Mouse (Mus musculus) forebrain, embryonic 15.5 days (tissue): ENCODE results near the gene Setdb1. TPM values are rescaled to one million over a fixed set of nuclear protein-coding genes. Genes with fewer than 3 reads are reported as not detected.

Source experiments
- ATAC-seq: fragments of 200-750 bp; cut with Nextera tagmentation; replicated peaks from 2 replicates; pipeline ENCODE4 v1.8.0; 2017; ENCODE audit warnings: mild to moderate bottlenecking, moderate TSS enrichment, moderate library complexity
- H3K27ac ChIP-seq: fragments of 300-500 bp; sonication (generic); replicated peaks from 2 replicates; pipeline ENCODE4 v1.5.1; 2015; ENCODE audit warnings: mild to moderate bottlenecking, inconsistent platforms
- H3K27me3 ChIP-seq: fragments of 300-500 bp; sonication (generic); 2 replicates; pipeline ENCODE4 v1.6.1; 2015; ENCODE audit warnings: inconsistent platforms
- H3K36me3 ChIP-seq: fragments of 300-500 bp; sonication (generic); 2 replicates; pipeline ENCODE4 v1.6.1; 2015; ENCODE audit warnings: mild to moderate bottlenecking, inconsistent platforms
- H3K4me1 ChIP-seq: fragments of 300-500 bp; sonication (generic); 2 replicates; pipeline ENCODE4 v1.6.1; 2015; ENCODE audit warnings: inconsistent platforms
- H3K4me2 ChIP-seq: fragments of 300-500 bp; sonication (generic); replicated peaks from 2 replicates; pipeline ENCODE4 v1.6.1; 2015; ENCODE audit warnings: mild to moderate bottlenecking, inconsistent platforms
- H3K4me3 ChIP-seq: fragments of 300-500 bp; sonication (generic); 2 replicates; pipeline ENCODE4 v1.5.1; 2015; ENCODE audit warnings: mild to moderate bottlenecking, inconsistent platforms
- H3K9ac ChIP-seq: fragments of 300-500 bp; sonication (generic); replicated peaks from 2 replicates; pipeline ENCODE4 v1.6.1; 2015; ENCODE audit warnings: mild to moderate bottlenecking, inconsistent platforms
- H3K9me3 ChIP-seq: fragments of 300-500 bp; sonication (generic); 2 replicates; pipeline ENCODE4 v1.6.1; 2016; ENCODE audit warnings: inconsistent platforms
- WGBS: fragments of 180-500 bp; shearing (Covaris S2); methylation state at CpG from one replicate; pipeline ENCODE4 v1.1.7; 2015; ENCODE audit warnings: mixed read lengths; 5-methylcytosine and 5-hydroxymethylcytosine counted together
- polyA plus RNA-seq: library from polyadenylated mRNA; unstranded; fragments of >200 nt; fragmentation: Nextera tagmentation; extraction: Ambion mirVana; gene quantifications from 2 replicates; pipeline ENCODE4 v1.2.1, GENCODE M21; 2015

Setdb1 gene
- polyA plus RNA-seq, 1 experiment from 2014 or later, result 45.2 TPM

DNA sequence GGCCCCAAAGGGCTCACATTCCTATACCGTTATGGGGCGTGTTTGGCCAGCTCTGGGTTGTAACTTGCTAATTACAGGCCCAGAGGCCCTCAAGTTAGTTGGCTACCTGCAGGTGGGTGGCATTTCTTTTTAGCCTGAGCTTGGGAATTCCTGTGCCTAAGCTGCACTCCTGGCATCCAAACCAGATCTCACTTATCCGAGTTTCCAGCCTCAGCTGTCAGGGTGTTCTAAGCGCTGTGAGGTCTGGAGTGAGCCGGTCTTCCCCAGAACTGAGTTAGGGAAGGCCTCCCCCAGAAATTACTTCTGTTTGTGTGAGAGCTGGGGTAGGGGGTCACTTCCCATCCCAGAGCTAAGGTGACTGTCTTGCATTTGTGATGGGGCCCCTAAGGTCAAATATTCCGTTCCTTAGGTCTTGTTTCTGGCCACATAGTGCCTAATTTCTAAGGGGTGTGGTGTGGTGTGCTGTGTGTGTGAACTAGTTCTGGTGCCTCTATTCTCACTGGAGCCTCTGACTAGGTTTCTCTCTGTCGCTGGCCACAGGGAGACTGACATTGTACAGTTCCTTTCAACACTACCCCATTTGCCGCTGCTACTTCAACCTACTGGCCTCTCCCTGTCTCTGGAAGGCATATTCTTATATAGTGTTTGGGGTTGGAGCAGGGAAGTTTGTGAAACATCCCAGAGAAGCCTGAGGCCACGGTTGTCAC, 41.0 kb downstream of the Setdb1 start:
- no peak for ATAC-seq
- H3K4me2 ChIP-seq, result peak overlapping the region; percentile 68
- H3K4me1 ChIP-seq, result peaks cover 33% of the 10 kb centered on the region
- peaks cover 10% of the 10 kb centered on the region for H3K36me3 ChIP-seq
- H3K27ac ChIP-seq, result peak overlapping the region; percentile 90
- H3K9me3 ChIP-seq, result no peaks in the 10 kb centered on the region
- 10% methylated on average over 9 of the region's 9 CpGs for WGBS
- peak overlapping the region; percentile 85 for H3K4me3 ChIP-seq
- peak overlapping the region; percentile 92 for H3K9ac ChIP-seq
- no peaks in the 10 kb centered on the region for H3K27me3 ChIP-seq

DNA sequence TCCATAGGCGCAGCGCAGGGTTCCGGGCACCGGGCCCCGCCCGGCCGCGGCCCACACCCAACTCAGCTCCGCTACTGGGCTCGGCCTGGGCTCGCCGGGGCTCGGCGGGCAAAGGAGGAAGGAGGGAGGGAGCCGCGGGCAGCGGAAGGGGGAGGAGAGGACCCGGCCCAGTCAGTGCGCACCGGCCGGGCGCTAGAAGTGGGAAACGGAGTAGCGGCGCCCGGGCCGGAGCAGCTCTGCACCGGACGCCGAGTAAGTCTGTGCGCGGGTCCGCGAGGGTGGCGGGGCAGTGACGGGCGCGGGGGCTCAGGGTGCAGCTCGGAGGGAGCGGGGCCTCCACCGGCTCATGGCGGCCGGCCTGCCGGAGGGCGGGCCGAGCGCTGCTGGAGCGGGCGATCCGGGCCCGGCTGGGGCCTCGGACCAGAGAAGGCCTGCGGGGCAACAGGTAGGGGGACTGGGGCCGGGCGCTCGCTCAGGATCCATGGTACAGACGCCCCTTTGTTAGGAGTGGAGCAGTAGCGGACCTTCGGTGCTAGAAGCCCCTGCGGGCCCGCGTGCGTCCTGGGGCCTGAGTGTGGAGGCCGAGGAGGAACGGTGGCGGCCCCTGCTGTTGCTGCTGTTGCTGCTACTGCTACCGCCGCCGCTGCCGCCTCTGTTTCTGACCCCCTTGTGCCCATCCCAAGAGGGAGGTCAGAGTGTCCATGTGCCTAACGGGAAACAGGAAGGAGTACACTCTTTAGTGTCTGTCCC, 41.7 kb downstream of the Setdb1 start:
- H3K36me3 ChIP-seq, result peaks cover 3% of the 10 kb centered on the region
- H3K27ac ChIP-seq, result peak overlapping the region; percentile 90
- ATAC-seq, result peak; percentile 95
- H3K4me3 ChIP-seq, result peak overlapping the region; percentile 85
- peak overlapping the region; percentile 92 for H3K9ac ChIP-seq
- H3K9me3 ChIP-seq, result no peaks in the 10 kb centered on the region
- peaks cover 33% of the 10 kb centered on the region for H3K4me1 ChIP-seq
- under 1% methylated on average over 70 of the region's 71 CpGs for WGBS
- no peaks in the 10 kb centered on the region for H3K27me3 ChIP-seq
- peak overlapping the region; percentile 68 for H3K4me2 ChIP-seq

DNA sequence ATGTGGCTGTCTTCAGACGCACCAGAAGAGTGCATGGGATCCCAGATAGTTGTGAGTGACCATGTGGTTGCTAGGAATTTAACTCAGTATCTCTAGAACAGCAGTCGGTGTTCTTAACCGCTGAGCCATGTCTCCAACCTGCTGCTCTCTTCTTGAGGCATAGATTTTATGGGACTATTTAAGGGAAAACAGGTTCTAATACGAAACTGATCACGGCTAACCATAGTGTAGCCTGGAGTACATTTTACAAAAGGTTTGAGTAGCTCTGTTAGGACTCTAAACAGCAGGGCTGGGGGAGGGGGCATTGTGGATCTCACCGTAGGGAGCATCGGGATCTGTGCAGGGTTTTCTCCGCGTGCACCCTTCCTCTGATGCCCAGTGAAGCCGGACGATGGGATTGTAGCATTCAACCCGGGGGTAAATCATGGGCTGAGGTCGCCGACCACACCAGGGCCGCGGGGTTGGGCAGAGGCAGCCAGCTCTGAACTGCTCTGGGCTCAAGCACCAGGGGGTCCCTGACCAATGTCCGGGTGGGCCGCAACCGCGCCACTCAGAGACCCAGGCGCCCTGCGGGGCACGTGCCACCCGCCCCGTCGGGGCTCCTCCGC, 42.4 kb downstream of the Setdb1 start, which contains the start of gene Cers2:
Cers2 (plus strand) TSS at position 306 of the 608 bp plus-strand sequence.
- Histone ChIP-seq H3K36me3 (no peaks in the 10 kb centered on the region), H3K27me3 (no peaks in the 10 kb centered on the region), H3K27ac (peak within 1 kb of the TSS; percentile 90), H3K9me3 (no peaks in the 10 kb centered on the region), H3K4me2 (peak within 1 kb of the TSS; percentile 68), H3K4me3 (peak within 1 kb of the TSS; percentile 85), H3K4me1 (peaks cover 33% of the 10 kb centered on the region), H3K9ac (peak within 1 kb of the TSS; percentile 92)
- ATAC-seq, result peak; percentile 22
- 3% methylated on average over 27 of the region's 27 CpGs for WGBS

DNA sequence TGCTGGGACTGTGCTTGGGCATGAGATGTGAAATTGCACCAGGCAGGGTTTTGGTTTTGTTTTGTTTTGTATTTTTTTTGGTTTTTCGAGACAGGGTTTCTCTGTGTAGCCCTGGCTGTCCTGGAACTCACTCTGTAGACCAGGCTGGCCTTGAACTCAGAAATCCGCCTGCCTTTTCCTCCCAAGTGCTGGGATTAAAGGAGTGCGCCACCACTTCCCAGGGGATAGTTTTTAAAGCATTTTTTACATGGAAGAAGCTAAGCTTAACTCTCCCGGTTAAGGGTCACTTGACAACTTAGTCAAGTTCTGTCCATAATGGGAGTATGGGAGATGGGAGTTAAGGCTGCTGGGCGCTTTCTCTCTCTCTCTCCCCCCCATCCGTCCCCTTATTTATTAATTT, 42.9 kb downstream of the Setdb1 start:
- peak overlapping the region; percentile 90 for H3K27ac ChIP-seq
- ATAC-seq, result no peak
- H3K27me3 ChIP-seq, result no peaks in the 10 kb centered on the region
- H3K4me1 ChIP-seq, result peaks cover 33% of the 10 kb centered on the region
- H3K4me3 ChIP-seq, result peak overlapping the region; percentile 85; the same call in 1 of the 2 replicates
- WGBS, result 71% methylated on average over 6 of the region's 6 CpGs
- no peaks in the 10 kb centered on the region for H3K9me3 ChIP-seq
- H3K36me3 ChIP-seq, result no peaks in the 10 kb centered on the region
- H3K9ac ChIP-seq, result no peak overlapping the region
- peak overlapping the region; percentile 68 for H3K4me2 ChIP-seq

DNA sequence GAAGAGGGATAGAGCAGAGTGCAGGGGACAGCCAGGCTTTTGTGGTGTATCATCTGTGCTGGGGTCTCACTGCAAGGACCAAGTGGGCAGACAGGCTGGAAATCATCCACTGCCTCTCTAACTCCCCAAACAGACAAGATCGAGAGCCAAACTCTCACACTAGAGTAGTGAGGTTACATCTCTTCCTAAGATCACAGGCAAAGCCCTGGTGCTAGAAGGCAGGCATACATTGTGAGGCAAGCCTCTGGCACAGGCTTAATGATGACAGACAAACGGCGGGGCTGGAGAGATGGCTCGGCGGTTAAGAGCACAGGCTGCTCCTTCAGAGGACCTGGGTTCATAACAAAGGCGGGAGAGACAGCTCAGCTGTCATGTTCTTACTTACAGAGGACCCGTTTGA, 43.5 kb downstream of the Setdb1 start:
- no peaks in the 10 kb centered on the region for H3K27me3 ChIP-seq
- no peak overlapping the region for H3K27ac ChIP-seq
- H3K9ac ChIP-seq, result no peak overlapping the region
- H3K4me3 ChIP-seq, result no peak overlapping the region
- H3K4me2 ChIP-seq, result no peak overlapping the region
- H3K9me3 ChIP-seq, result no peaks in the 10 kb centered on the region
- H3K36me3 ChIP-seq, result no peaks in the 10 kb centered on the region
- WGBS, result 41% methylated on average over 7 of the region's 7 CpGs
- ATAC-seq, result no peak
- H3K4me1 ChIP-seq, result peaks cover 28% of the 10 kb centered on the region

DNA sequence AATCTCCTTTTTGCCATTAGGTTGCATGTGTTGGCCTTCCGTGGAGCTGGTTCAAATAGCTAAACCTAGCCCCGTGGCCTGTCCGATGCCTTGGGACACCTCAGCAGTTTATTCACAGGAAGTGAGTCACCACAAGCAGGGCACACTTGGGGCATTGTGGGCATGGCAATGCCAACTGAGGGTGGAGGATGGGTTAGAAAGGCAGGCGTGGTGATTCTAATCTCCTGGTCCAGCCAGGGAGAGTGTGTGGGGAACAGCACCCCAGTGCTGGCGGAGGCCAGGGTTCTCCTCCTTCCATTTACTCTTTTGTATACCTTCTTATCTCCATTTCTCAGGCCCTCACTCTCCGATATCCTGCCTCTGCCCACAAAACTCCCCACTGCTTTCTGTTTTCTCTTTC, 44.4 kb downstream of the Setdb1 start:
- H3K4me3 ChIP-seq, result no peak overlapping the region
- no peak overlapping the region for H3K9ac ChIP-seq

DNA sequence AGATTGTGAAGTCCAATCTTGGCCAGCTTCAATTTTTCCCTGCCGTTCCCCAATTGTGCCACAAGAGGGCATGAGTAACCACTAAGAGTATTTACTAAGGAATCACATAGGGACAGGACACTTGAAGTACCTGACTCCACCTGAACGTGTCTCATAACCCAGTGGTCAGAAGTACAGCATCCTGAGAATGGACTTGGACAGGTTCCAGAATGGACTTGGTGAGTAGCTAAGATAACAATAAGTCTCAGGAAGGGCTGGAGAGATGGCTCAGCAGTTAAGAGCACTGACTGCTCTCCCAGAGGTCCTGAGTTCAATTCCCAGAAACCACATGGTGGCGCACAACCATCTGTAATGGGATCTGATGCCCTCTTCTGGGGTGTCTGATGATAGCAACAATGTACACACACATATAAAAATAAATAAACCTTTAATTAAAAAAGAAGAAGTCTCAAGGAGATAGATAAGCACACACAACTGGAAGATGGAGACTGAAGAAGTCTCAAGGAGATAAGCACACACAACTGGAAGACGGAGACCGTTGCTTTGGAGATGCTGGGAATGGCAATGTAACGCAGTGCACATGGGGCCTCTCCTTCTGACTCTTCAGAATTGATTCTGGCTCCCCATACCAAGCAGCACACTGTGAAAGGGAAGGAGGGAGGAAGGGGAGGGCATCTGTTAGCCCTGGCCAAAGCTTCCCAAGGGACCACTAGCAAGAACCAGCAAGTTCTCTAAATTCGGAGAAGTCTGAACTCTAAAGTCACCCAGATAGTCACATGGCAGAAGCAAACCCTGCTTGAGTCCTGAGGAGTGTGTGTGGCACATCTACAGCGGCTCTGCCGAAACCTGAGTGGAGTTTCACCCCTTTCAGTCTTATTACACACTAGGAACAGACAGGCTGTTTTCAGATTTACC, 45.8 kb downstream of the Setdb1 start:
- Histone ChIP-seq H3K4me3 (no peak overlapping the region), H3K9ac (no peak overlapping the region), H3K36me3 (no peaks in the 10 kb centered on the region), H3K9me3 (no peaks in the 10 kb centered on the region), H3K27ac (no peak overlapping the region), H3K27me3 (no peaks in the 10 kb centered on the region), H3K4me1 (peaks cover 13% of the 10 kb centered on the region), H3K4me2 (no peak overlapping the region)
- WGBS, result 65% methylated on average over 9 of the region's 9 CpGs
- ATAC-seq, result no peak

More for the DNA sequence above, 44.4 kb downstream of the Setdb1 start:
- no peak for ATAC-seq
- H3K27ac ChIP-seq, result no peak overlapping the region
- peaks cover 25% of the 10 kb centered on the region for H3K4me1 ChIP-seq
- no peaks in the 10 kb centered on the region for H3K9me3 ChIP-seq
- H3K27me3 ChIP-seq, result no peaks in the 10 kb centered on the region
- no peaks in the 10 kb centered on the region for H3K36me3 ChIP-seq
- H3K4me2 ChIP-seq, result no peak overlapping the region
- WGBS, result 88% methylated on average over 6 of the region's 6 CpGs

DNA sequence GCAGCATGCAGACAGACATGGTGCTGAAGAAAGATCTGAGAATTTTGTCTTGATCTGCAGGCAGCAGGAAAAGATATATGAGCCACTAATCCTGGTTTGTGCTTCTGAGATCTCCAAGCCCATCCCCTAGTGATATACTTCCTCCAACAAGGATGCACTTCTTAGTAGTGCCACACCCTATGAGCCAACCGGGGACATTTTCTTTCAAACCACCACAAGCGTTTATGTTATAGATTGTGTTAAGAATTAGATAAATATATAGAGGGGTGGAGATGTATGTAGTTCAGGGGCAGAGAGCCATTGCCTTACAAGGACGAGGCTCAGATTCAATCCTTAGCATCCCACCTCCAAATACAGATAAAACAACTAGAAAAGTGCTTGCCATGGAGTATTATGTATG, 46.5 kb downstream of the Setdb1 start:
- H3K27me3 ChIP-seq, result no peaks in the 10 kb centered on the region
- ATAC-seq, result no peak
- no peak overlapping the region for H3K27ac ChIP-seq
- no peak overlapping the region for H3K4me3 ChIP-seq
- H3K36me3 ChIP-seq, result no peaks in the 10 kb centered on the region
- no peaks in the 10 kb centered on the region for H3K9me3 ChIP-seq
- no peak overlapping the region for H3K9ac ChIP-seq
- H3K4me1 ChIP-seq, result peaks cover 6% of the 10 kb centered on the region
- 67% methylated on average over 3 of the region's 3 CpGs for WGBS
- H3K4me2 ChIP-seq, result no peak overlapping the region

DNA sequence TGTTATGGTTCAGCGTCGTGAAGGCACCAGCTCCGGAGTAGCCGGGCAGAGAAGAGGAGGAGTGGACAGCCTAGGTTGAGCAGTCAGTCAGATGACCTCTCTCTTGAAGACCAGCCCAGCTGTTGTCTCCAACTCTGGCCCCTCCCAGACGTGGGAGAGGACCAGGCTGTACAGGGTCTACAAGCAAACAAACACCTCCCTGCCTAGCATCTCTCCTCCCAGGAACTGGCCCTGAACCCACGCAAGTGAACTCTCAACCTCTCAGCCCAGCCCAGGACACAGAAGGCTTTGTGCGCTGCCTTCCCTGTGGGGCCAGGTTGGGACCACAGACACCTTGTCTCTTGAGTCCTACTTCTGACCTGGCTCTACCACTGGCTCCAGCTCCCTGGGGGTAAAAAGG, 49.9 kb downstream of the Setdb1 start, which contains the start of gene Anxa9:
Anxa9 (minus strand) TSS at position 77 of the 400 bp plus-strand sequence.
- no peak for ATAC-seq
- no peaks in the 10 kb centered on the region for H3K9me3 ChIP-seq
- H3K27me3 ChIP-seq, result no peaks in the 10 kb centered on the region
- no peaks in the 10 kb centered on the region for H3K4me1 ChIP-seq
- H3K36me3 ChIP-seq, result no peaks in the 10 kb centered on the region
- 77% methylated on average over 7 of the region's 7 CpGs for WGBS
- no peak within 1 kb of the TSS for H3K27ac ChIP-seq
- no peak within 1 kb of the TSS for H3K9ac ChIP-seq
- H3K4me3 ChIP-seq, result no peak within 1 kb of the TSS
- no peak within 1 kb of the TSS for H3K4me2 ChIP-seq

DNA sequence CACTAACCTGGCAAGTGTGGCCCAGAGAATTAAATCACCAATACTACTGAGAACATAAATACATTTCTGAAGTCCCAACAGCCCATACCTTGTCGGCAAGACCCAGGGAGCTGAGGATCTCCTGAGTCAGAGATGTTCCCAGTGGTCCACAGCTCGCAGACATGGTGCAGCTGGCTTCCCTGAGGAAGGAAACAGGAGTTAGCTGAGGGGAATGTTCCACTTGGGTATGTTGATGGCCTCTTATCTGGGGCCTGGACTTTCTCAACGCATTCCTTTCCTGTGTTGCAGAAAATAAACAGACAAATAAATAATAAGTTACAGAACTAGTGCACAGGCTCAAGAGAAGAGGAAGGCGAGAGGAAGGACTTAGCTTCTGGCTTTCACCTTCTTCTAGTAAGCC, 50.8 kb downstream of the Setdb1 start:
- no peak for ATAC-seq
- no peak overlapping the region for H3K9ac ChIP-seq
- 92% methylated on average over 4 of the region's 4 CpGs for WGBS

DNA sequence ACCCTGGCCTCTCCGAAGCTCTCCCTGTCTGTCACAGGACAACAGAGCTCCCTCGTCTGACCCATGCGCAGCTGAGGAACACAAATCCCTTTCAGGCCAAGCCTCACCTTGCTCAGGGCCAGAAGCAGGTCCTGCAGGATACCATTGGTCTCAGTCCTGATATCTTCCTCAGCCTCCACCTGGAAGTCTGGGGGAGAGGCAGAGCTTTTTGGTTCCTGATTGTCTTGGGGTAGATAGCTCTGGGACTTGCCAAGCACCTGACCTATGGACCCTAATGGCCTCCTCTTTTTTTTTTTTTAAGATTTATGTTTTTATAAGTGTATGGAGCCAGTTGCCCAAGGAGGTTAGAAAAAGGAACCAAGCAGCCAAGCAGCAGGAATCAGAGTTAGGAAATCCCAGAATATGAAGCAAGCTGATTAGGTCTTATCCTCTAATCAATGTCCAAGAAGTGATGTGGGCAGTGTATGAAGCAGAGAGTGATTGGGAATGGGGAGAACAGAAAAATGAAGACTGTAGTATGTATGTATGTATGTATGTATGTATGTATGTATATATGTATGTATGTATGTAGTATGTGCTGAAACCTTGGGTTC, 55.7 kb downstream of the Setdb1 start:
- ATAC-seq, result no peak
- Histone ChIP-seq H3K4me3 (no peak overlapping the region), H3K36me3 (no peaks in the 10 kb centered on the region; the same call in 1 of the 2 replicates), H3K27ac (no peak overlapping the region), H3K9ac (no peak overlapping the region), H3K27me3 (no peaks in the 10 kb centered on the region), H3K4me2 (no peak overlapping the region), H3K4me1 (no peaks in the 10 kb centered on the region), H3K9me3 (no peaks in the 10 kb centered on the region)
- WGBS, result 89% methylated on average over 3 of the region's 3 CpGs

More for the DNA sequence above, 50.8 kb downstream of the Setdb1 start:
- H3K27me3 ChIP-seq, result no peaks in the 10 kb centered on the region
- H3K4me1 ChIP-seq, result no peaks in the 10 kb centered on the region
- H3K36me3 ChIP-seq, result no peaks in the 10 kb centered on the region
- H3K4me2 ChIP-seq, result no peak overlapping the region
- H3K4me3 ChIP-seq, result no peak overlapping the region
- no peaks in the 10 kb centered on the region for H3K9me3 ChIP-seq
- H3K27ac ChIP-seq, result no peak overlapping the region
